Mouse (Mus musculus): Measurements from ENCODE around the gene Cryba4.

Gene Cryba4

GRCm38 (mm10) chr5:112285548-112286085 lies 33.3 kb upstream of the Cryba4 start:
- DNase-seq: peak in 1 of 2 experiments; percentile 36

- DNase-seq: no peak
Measured at GRCm38 (mm10) chr5:112284203-112284582, 31.9 kb upstream of the Cryba4 start.

GRCm38 (mm10) chr5:112283543-112284202 lies 31.4 kb upstream of the Cryba4 start:
- DNase-seq: no peak

GRCm38 (mm10) chr5:112282780-112283482 lies 30.6 kb upstream of the Cryba4 start:
- no peak for DNase-seq

GRCm38 (mm10) chr5:112282123-112282779 lies 29.9 kb upstream of the Cryba4 start:
- peak in 1 of 2 experiments; percentile 44 for DNase-seq

GRCm38 (mm10) chr5:112281676-112282075 lies 29.4 kb upstream of the Cryba4 start:
- DNase-seq: no peak

- DNase-seq: peak in 1 of 2 experiments; percentile 10
Measured at GRCm38 (mm10) chr5:112280863-112281660, 28.7 kb upstream of the Cryba4 start.

- DNase-seq: peak in 1 of 2 experiments; percentile 25
Measured at GRCm38 (mm10) chr5:112280151-112280550, 27.8 kb upstream of the Cryba4 start.

- DNase-seq: peak; percentile 41 to 50
Measured at GRCm38 (mm10) chr5:112279181-112280021, 27.1 kb upstream of the Cryba4 start.

- no peak for DNase-seq
Measured at GRCm38 (mm10) chr5:112277906-112278470, 25.7 kb upstream of the Cryba4 start.

- no peak for DNase-seq
Measured at GRCm38 (mm10) chr5:112276907-112277348, 24.6 kb upstream of the Cryba4 start.

- DNase-seq: peak; percentile 99 to 100
Measured at GRCm38 (mm10) chr5:112276267-112276873, 24.1 kb upstream of the Cryba4 start, which contains the start of gene Tpst2. Gene Tpst2 (plus strand): TSS chr5:112276691.

- no peak for DNase-seq
Measured at GRCm38 (mm10) chr5:112275021-112275804, 22.9 kb upstream of the Cryba4 start.

- DNase-seq: no peak
Measured at GRCm38 (mm10) chr5:112273746-112274463, 21.6 kb upstream of the Cryba4 start.

- DNase-seq: no peak
Measured at GRCm38 (mm10) chr5:112272934-112273333, 20.6 kb upstream of the Cryba4 start.

GRCm38 (mm10) chr5:112270764-112271541 lies 18.6 kb upstream of the Cryba4 start:
- no peak for DNase-seq

- no peak for DNase-seq
Measured at GRCm38 (mm10) chr5:112266011-112266777, 13.9 kb upstream of the Cryba4 start.

- DNase-seq: no peak
Measured at GRCm38 (mm10) chr5:112265515-112265914, 13.2 kb upstream of the Cryba4 start.

Data from cerebellum, adult 18-20 months (tissue).